Mouse (Mus musculus) lung, adult 18-20 months (tissue): Measurements from ENCODE around the gene Gmpr.

Source experiments
- DNase-seq, 2 experiments: peaks; one replicate each; pipeline ENCODE4 v3.0.0; 2022; ENCODE audit warnings: mixed read lengths in 2 of 2

Gene Gmpr

DNA sequence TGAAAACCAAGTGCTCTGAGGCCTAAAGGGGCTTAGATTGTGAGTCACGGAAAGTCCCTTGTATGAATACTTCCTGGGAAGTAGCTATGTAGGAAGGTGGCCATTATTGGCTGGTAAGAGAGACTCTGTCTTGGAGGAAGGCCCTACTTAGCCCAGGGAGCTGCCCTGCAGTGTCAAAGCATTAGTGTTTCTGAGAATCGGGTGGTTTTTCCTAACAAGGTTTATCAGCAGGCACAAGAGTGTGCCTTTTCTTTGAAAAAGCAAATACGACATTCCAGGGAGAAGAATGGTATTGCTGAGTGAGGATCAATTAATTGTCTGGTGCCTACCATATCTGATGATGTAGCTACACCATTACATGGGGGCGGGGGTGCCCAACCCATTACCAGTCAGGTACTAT, 39.7 kb downstream of the Gmpr start:
- DNase-seq: no peak

- no peak for DNase-seq
Observed at GRCm38 (mm10) chr13:45547549-45547948, 40.3 kb downstream of the Gmpr start.

DNA sequence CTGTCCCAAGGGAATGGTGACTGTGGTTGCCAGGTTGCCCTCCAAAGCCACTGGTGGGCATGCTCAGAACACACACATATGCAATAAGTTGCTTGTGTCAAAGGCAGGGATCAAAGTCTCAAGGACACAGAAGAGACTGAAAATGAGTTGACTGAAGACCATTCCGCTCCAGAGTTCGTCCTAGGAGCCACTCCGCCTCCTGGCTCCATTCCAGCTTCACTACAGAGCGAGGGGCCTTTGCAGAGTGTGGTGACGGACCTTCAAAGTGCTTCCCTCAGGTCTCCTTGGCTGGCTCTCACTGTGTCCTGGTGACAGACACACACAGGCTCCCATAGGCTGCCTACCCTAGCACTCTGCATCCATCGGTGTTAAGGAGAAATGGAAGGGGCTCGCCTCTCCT, 46.4 kb downstream of the Gmpr start:
- no peak for DNase-seq

- no peak for DNase-seq
Observed at GRCm38 (mm10) chr13:45558367-45558766, 51.1 kb downstream of the Gmpr start.

- DNase-seq: no peak
Observed at GRCm38 (mm10) chr13:45559258-45559657, 52.0 kb downstream of the Gmpr start.

DNA sequence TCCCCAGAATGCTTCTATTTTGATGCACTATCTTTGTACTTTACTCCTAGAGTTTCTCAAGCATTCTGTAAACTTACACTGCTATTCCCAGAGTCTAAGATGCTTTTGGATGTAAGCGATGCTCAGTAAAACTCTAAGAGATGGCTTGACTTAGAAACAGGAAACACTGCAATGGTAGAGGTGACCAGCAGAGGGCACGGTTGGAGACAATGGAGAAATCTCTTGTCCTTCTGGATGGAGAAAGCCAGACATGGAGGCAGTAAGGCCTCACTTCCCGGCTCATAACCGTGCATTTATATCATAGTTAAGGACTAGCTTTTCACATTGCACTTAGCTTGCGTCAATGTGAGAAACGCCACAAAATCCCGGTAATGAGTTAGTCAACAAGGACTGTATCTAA, 53.3 kb downstream of the Gmpr start:
- DNase-seq: no peak

- no peak for DNase-seq
Observed at GRCm38 (mm10) chr13:45562011-45562410, 54.8 kb downstream of the Gmpr start.

- no peak for DNase-seq
Observed at GRCm38 (mm10) chr13:45564946-45565345, 57.7 kb downstream of the Gmpr start.

DNA sequence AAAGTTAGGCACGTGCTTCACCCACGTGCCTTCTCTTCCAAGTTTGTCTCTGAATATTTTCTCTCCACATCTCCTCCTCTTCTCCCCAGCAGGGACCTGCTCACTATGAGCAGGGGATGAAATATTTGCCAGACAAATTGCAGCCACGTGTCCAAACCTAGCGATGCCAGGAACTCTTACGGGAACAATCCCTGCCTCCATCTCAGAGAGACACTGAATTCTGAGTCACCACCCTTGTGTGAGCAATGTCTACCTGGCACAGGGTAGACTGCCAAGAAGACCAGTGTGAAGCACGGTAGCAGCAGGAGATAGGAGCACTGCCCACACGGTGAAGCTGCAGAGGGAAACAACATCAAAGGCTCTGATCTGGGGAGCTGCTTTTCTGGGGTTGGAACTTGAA, 62.7 kb downstream of the Gmpr start:
- no peak for DNase-seq

GRCm38 (mm10) chr13:45571795-45572262, 64.6 kb downstream of the Gmpr start:
- DNase-seq: peak; percentile 52 to 60

DNA sequence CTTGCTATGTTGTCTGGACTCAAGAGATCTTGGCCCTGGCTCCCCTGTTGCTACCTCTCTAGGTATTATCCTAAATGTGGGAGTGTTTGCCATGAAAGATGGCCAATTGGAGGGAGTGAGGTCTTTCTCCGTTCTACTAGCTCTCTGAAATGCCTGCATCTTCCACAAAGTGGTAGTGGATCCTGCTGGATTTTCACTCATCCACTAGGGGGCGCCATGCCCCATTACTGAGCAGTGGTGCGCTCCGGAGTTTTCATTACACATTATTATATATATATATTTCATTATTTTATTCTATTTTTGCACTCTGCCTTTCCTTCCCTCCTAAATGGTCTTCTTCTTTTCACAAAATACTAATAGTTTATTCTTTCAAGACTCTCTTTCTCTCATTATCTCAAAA, 65.5 kb downstream of the Gmpr start:
- DNase-seq: peak; percentile 31 to 43

GRCm38 (mm10) chr13:45576185-45576584, 68.9 kb downstream of the Gmpr start:
- DNase-seq: peak; percentile 40 to 50

GRCm38 (mm10) chr13:45577366-45577765, 70.1 kb downstream of the Gmpr start:
- no peak for DNase-seq

DNA sequence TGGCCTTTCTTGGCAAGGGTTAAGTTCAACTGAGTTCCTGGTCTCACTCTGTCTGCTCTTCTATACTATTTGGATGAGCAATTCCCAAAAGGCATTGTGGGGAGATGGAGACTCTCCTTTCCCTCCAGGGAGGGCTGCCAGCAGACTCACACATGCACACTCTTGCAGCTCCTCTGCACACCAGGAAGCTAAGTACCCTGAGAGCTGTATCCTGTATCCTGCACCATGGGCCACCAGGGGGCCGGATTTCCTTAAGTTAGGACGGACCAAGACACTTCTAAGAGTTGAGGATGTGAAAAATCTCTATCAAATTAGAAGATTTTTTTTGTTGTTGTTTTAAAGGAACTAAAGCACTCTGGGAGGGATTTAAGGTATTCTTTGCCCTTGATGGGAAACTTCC, 70.5 kb downstream of the Gmpr start:
- DNase-seq: no peak

DNA sequence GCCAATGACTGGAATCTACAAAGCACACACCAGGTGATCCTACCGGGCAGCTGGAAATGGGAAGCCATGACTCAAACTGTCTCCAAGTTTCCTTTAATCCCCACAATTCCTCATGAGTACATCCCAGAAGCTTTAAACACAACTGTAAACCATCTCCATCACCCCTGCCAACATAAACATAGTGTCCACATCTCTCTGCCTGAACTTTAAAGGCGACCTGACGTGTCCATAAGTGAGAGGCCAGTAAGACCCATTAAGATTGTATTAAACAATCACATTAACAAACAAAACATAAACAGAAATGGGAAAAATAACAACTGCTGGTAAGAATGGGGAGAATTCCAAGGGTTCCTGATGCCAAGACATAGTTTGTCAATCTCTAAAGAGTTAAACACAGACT, 72.5 kb downstream of the Gmpr start:
- no peak for DNase-seq

GRCm38 (mm10) chr13:45582294-45582693, 75.0 kb downstream of the Gmpr start:
- DNase-seq: no peak

DNA sequence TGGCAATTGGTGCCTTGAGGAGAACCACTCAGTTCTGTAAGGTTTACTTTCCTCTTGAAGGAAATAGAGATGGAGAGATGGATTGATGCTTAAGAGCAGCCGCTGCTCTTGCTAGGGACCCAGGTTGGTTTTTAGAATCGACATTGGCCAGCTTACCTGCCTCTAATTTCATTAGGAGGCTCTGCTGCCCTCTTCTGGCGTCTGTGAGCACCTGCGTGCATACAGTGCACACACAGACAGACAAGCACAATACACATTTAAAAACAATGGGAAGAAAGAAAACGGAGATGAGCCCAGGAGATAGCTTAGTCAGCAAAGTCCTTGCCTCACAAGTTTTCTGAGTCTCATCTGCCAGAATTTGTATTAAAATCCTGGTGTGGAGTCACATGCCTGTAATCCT, 75.8 kb downstream of the Gmpr start:
- no peak for DNase-seq

GRCm38 (mm10) chr13:45590898-45591297, 83.7 kb downstream of the Gmpr start:
- DNase-seq: no peak

GRCm38 (mm10) chr13:45593914-45594313, 86.7 kb downstream of the Gmpr start:
- DNase-seq: no peak

- DNase-seq: no peak
Observed at GRCm38 (mm10) chr13:45595416-45595815, 88.2 kb downstream of the Gmpr start.

GRCm38 (mm10) chr13:45599831-45600230, 92.6 kb downstream of the Gmpr start:
- DNase-seq: no peak

DNA sequence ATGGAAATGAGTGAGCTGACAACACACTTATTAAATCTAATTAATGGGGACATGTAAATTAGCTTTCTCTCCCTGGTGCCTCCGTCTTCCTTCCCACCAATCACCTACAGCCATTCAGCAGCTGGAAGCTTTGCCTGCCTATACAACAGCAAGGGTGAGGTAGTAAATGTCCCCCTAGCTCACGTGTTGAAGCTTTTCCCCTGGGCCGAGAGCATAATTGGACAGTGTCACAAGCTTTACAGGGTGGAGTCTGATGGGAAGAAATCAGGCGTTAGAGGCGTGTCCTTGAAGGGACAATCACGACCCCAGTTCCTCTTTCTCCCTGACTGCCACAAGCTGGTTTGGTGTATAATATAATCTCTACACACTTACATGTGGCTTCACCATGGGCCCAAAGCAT, 93.2 kb downstream of the Gmpr start:
- no peak for DNase-seq
